Mouse (Mus musculus) bone marrow macrophage, adult 2 months (primary cell): ENCODE results near the gene Clec16a.

Source experiments
- CTCF ChIP-seq: IDR thresholded peaks from 2 replicates; pipeline ENCODE4 v1.5.1; 2012; ENCODE audit warnings: low read depth, mild to moderate bottlenecking, low read length, moderate library complexity
- POLR2A ChIP-seq: IDR thresholded peaks from 2 replicates; pipeline ENCODE4 v1.6.1; 2012; ENCODE audit warnings: mild to moderate bottlenecking, low read depth, low read length, borderline replicate concordance

DNA sequence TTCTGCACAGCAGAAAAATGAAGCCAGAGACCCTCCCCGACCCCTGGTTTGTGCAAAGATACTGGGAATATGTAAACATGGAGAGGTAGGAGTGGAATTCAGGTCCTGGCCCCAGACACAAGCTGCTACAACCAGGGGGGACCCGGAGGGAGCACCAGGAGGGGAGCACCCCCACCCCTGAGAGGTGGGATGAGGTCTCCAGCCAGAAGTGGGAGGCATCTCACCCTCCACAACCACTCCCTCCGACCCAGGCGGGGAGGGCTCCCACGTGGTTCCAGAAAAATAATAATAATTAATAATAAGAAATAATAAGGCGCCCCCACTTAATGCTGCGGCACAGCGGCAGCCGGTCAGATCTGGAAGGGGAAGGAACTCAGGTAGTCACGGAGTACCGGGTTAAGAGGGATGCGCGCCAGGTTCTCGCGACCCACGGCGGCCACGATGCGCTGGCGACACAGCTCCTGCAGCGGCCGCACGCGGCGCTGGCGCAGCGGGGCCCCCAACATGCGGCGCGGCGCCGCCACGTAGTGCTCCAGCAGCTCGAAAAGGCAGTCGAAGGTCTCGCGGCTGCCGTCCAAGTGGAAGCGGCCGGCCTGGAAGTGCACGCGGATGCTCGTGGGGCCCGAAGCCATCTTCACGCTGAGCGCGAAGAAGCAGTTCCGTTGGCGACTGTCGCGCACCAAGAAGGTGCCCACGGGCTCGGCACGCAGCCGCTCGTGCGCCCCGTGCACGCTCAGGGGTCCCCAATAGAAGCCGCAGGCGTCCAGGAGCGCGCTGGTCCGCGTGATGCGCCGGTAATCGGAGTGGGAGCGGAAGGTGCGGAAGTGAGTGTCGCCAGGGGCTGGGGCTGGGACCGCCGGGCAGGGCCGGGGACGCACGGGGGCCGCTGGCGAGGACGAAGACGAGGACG is 239.0 kb downstream of the Clec16a start:
- TF ChIP-seq CTCF (no peak), POLR2A (no peak)
